Mouse (Mus musculus): ENCODE data around the gene Dennd1a. TPM values are rescaled to one million over a fixed set of nuclear protein-coding genes. Genes with fewer than 3 reads are reported as not detected.

Dennd1a gene
- total RNA-seq, 2 experiments from 2014 or later = 28.4 to 28.5 TPM

GRCm38 (mm10) chr2:38093242-38093641 lies 193.9 kb downstream of the Dennd1a start:
- H3K27ac ChIP-seq = no peak overlapping the region
- no peak for DNase-seq
- TF ChIP-seq CTCF (IDR thresholded peaks at IDR 0.05) = no peak
- H3K4me3 ChIP-seq = no peak overlapping the region
- intact Hi-C loops (cut with DNase I) = no loop called here

- Histone ChIP-seq H3K4me3 (no peak overlapping the region), H3K27ac (peak overlapping the region; percentile 46)
- no peak for TF ChIP-seq CTCF (IDR thresholded peaks at IDR 0.05)
- peak; percentile 25 for DNase-seq
- intact Hi-C loops (cut with DNase I) = no loop called here
Observed at GRCm38 (mm10) chr2:38088346-38088745, 198.8 kb downstream of the Dennd1a start.

- H3K27ac ChIP-seq = no peak overlapping the region
Observed at GRCm38 (mm10) chr2:38085058-38085457, 202.1 kb downstream of the Dennd1a start.

GRCm38 (mm10) chr2:38083251-38083650 lies 203.9 kb downstream of the Dennd1a start:
- DNase-seq = peak; percentile 66
- H3K4me3 ChIP-seq = no peak overlapping the region
- no peak for TF ChIP-seq CTCF (IDR thresholded peaks at IDR 0.05)
- H3K27ac ChIP-seq = peak overlapping the region; percentile 71
- intact Hi-C loops (cut with DNase I) = no loop called here

More at GRCm38 (mm10) chr2:38085058-38085457, 202.1 kb downstream of the Dennd1a start:
- no peak overlapping the region for H3K4me3 ChIP-seq
- no peak for DNase-seq
- no peak for TF ChIP-seq CTCF (IDR thresholded peaks at IDR 0.05)
- intact Hi-C loops (cut with DNase I) = no loop called here

- intact Hi-C loops (cut with DNase I) = no loop called here
- peak overlapping the region; percentile 59 for H3K27ac ChIP-seq
Observed at GRCm38 (mm10) chr2:38074495-38074894, 212.7 kb downstream of the Dennd1a start.

GRCm38 (mm10) chr2:38072061-38072460 lies 215.1 kb downstream of the Dennd1a start:
- Histone ChIP-seq H3K4me3 (no peak overlapping the region), H3K27ac (no peak overlapping the region)
- TF ChIP-seq CTCF (IDR thresholded peaks at IDR 0.05) = no peak
- intact Hi-C loops (cut with DNase I) = no loop called here
- no peak for DNase-seq

More at GRCm38 (mm10) chr2:38074495-38074894, 212.7 kb downstream of the Dennd1a start:
- peak overlapping the region; percentile 53 for H3K4me3 ChIP-seq
- DNase-seq = no peak
- no peak for TF ChIP-seq CTCF (IDR thresholded peaks at IDR 0.05)

- no peak for TF ChIP-seq CTCF (IDR thresholded peaks at IDR 0.05)
- Histone ChIP-seq H3K4me3 (no peak overlapping the region), H3K27ac (peak overlapping the region; percentile 68)
- no peak for DNase-seq
- intact Hi-C loops (cut with DNase I) = no loop called here
Observed at GRCm38 (mm10) chr2:38068171-38068572, 219.0 kb downstream of the Dennd1a start.

- intact Hi-C loops (cut with DNase I) = no loop called here
- no peak for TF ChIP-seq CTCF (IDR thresholded peaks at IDR 0.05)
- Histone ChIP-seq H3K27ac (no peak overlapping the region), H3K4me3 (no peak overlapping the region)
- no peak for DNase-seq
Observed at GRCm38 (mm10) chr2:38065914-38066313, 221.3 kb downstream of the Dennd1a start.

- intact Hi-C loops (cut with DNase I) = no loop called here
- no peak overlapping the region for H3K4me3 ChIP-seq
- no peak for DNase-seq
- no peak overlapping the region for H3K27ac ChIP-seq
- TF ChIP-seq CTCF (IDR thresholded peaks at IDR 0.05) = no peak
Observed at GRCm38 (mm10) chr2:38064266-38064665, 222.9 kb downstream of the Dennd1a start.

GRCm38 (mm10) chr2:38062156-38062555 lies 225.0 kb downstream of the Dennd1a start:
- Histone ChIP-seq H3K27ac (no peak overlapping the region), H3K4me3 (no peak overlapping the region)
- no peak for DNase-seq
- no peak for TF ChIP-seq CTCF (IDR thresholded peaks at IDR 0.05)
- intact Hi-C loops (cut with DNase I) = no loop called here

GRCm38 (mm10) chr2:38061474-38061873 lies 225.7 kb downstream of the Dennd1a start:
- Histone ChIP-seq H3K27ac (no peak overlapping the region), H3K4me3 (no peak overlapping the region)
- intact Hi-C loops (cut with DNase I) = no loop called here
- TF ChIP-seq CTCF (IDR thresholded peaks at IDR 0.05) = no peak
- no peak for DNase-seq

GRCm38 (mm10) chr2:38052440-38052839 lies 234.8 kb downstream of the Dennd1a start:
- DNase-seq = peak; percentile 39
- TF ChIP-seq CTCF (IDR thresholded peaks at IDR 0.05) = 0 out of 2 replicates have a peak, but pooled peaks have one; percentile 3
- H3K27ac ChIP-seq = peak overlapping the region; percentile 4; the same call in 1 of the 2 replicates
- H3K4me3 ChIP-seq = no peak overlapping the region
- intact Hi-C loops (cut with DNase I) = no loop called here

GRCm38 (mm10) chr2:38051485-38052085 lies 235.6 kb downstream of the Dennd1a start:
- intact Hi-C loops (cut with DNase I) = no loop called here
- H3K27ac ChIP-seq = peak overlapping the region; percentile 4
- H3K4me3 ChIP-seq = no peak overlapping the region
- TF ChIP-seq CTCF (IDR thresholded peaks at IDR 0.05) = no peak
- no peak for DNase-seq

- no peak for TF ChIP-seq CTCF (IDR thresholded peaks at IDR 0.05)
- Histone ChIP-seq H3K4me3 (no peak overlapping the region), H3K27ac (no peak overlapping the region)
- DNase-seq = no peak
- intact Hi-C loops (cut with DNase I) = no loop called here
Observed at GRCm38 (mm10) chr2:38048996-38049395, 238.2 kb downstream of the Dennd1a start.
